Mouse (Mus musculus) thymus, adult 2 months (tissue): ENCODE measurements around the gene Tuba8. TPM values are rescaled to one million over a fixed set of nuclear protein-coding genes. Genes with fewer than 3 reads are reported as not detected.

Source experiments
- DNase-seq: peaks from one replicate; pipeline ENCODE4 v3.0.0; 2021
- H3K27ac ChIP-seq: fragments of 200-500 bp; 2 replicates; pipeline ENCODE4 v1.5.1; 2012; ENCODE audit warnings: low read length, control low read depth; ENCODE audit not compliant: control insufficient read depth, insufficient read depth
- H3K27me3 ChIP-seq: fragments of 200-500 bp; 2 replicates; pipeline ENCODE4 v1.6.1; 2012; ENCODE audit warnings: mild to moderate bottlenecking, low read length, moderate library complexity, mixed read lengths; ENCODE audit not compliant: control insufficient read depth, insufficient read depth
- H3K36me3 ChIP-seq: fragments of 200-500 bp; 2 replicates; pipeline ENCODE4 v1.6.1; 2012; ENCODE audit warnings: mild to moderate bottlenecking, low read length, moderate library complexity; ENCODE audit not compliant: control insufficient read depth, insufficient read depth
- H3K4me1 ChIP-seq: fragments of 200-500 bp; replicated peaks from 2 replicates; pipeline ENCODE4 v1.6.1; 2012; ENCODE audit warnings: low read length; ENCODE audit not compliant: control insufficient read depth, insufficient read depth
- H3K4me3 ChIP-seq: fragments of 200-500 bp; 2 replicates; pipeline ENCODE4 v1.5.1; 2012; ENCODE audit warnings: mild to moderate bottlenecking, low read length, control low read depth, moderate library complexity; ENCODE audit not compliant: control insufficient read depth, insufficient read depth
- CTCF ChIP-seq: fragments of 200-500 bp; IDR thresholded peaks from 2 replicates; pipeline ENCODE4 v1.5.1; 2012; ENCODE audit warnings: mild to moderate bottlenecking, control low read depth, low read length, moderate library complexity, borderline replicate concordance; ENCODE audit not compliant: control insufficient read depth, poor library complexity, insufficient read depth; ENCODE audit errors: extremely low read depth
- POLR2A ChIP-seq: fragments of 200-500 bp; IDR thresholded peaks from 2 replicates; pipeline ENCODE4 v1.6.1; 2012; ENCODE audit warnings: mild to moderate bottlenecking, low read length, control low read depth, moderate library complexity; ENCODE audit not compliant: control insufficient read depth, poor library complexity, insufficient read depth; ENCODE audit errors: extremely low read depth
- WGBS: fragments of 180-500 bp; shearing (Covaris S2); methylation state at CpG from one replicate; pipeline ENCODE4 v1.1.7; 2018; 5-methylcytosine and 5-hydroxymethylcytosine counted together
- polyA plus RNA-seq: library from polyadenylated mRNA; depleted of rRNA; stranded (reverse); fragments of >200 nt; gene quantifications from 2 replicates; pipeline ENCODE4 v1.2.3, GENCODE M21; 2012

Gene Tuba8
- polyA plus RNA-seq, 1 experiment = 4.3 TPM

DNA sequence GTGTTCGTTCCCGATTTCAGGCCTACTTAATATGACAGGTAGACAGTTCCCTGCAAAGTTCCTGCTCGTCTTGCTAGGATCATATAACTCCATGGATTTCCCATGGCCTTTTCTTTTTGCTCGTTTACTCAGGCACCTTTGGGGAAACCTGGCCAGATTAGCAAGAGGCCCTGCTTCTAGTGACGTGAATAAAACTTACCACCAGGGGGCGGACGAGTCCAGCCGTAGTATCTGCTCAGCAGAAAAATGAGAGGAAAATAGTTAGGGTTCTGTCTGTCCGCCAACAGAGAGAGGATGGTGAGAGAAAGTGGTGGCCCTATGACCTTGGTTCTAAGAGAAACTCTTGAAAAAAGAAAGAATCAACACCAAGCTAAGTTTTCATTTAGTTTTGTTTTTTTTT lies 50.1 kb downstream of the Tuba8 start:
- peak; percentile 82 for DNase-seq
- H3K36me3 ChIP-seq = peaks cover 12% of the 10 kb centered on the region; the same call in 1 of the 2 replicates
- H3K27ac ChIP-seq = no peak overlapping the region
- WGBS = 38% methylated on average over 9 of the region's 9 CpGs
- no peak overlapping the region for H3K4me3 ChIP-seq
- TF ChIP-seq POLR2A (no peak), CTCF (no peak)
- no peaks in the 10 kb centered on the region for H3K4me1 ChIP-seq
- H3K27me3 ChIP-seq = no peaks in the 10 kb centered on the region

DNA sequence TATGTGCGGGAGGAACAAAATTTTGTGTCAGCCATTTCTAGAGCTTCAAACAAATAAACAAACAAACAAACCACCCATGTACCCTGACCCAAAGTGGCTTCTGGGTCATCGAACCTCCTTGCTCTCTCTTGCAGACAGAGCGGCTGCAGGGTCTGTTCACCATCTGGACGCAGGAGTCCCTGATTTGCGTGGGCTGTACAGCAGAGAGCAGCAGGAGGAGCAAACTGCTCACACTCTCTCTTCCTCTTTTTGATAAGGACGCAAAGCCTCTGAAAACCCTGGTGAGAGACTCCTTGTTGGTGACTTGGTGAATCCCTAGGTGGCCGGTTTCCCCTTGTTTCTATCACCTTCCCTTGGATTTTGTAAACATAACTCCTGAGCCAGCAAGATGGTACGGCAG lies 50.7 kb downstream of the Tuba8 start:
- H3K4me1 ChIP-seq = no peaks in the 10 kb centered on the region
- WGBS = 82% methylated on average over 8 of the region's 8 CpGs
- DNase-seq = no peak
- H3K36me3 ChIP-seq = peaks cover 17% of the 10 kb centered on the region; the same call in 1 of the 2 replicates
- no peak overlapping the region for H3K4me3 ChIP-seq
- H3K27me3 ChIP-seq = no peaks in the 10 kb centered on the region
- TF ChIP-seq CTCF (no peak), POLR2A (no peak)
- H3K27ac ChIP-seq = no peak overlapping the region

DNA sequence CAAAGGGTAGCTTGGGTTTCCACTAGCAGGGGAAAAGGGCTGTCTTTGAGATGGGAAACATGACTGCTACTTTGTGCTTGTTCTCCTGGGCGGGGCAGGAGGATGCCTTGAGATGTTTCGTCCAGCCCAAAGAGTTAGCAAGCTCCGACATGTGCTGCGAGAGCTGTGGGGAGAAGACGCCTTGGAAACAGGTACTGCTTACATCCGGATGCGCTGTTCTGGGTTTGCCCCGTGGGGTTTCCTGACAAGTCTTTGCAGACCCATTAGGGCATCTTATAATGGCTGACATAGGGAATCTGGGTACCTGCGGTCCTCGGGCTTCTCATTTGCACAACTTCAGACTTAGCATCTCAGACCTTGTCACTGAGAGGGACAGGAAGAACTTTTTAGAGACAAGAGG lies 51.5 kb downstream of the Tuba8 start:
- DNase-seq = no peak
- Histone ChIP-seq H3K27ac (no peak overlapping the region), H3K4me3 (no peak overlapping the region), H3K27me3 (no peaks in the 10 kb centered on the region), H3K36me3 (peaks cover 19% of the 10 kb centered on the region; the same call in 1 of the 2 replicates), H3K4me1 (no peaks in the 10 kb centered on the region)
- TF ChIP-seq POLR2A = no peak
- no peak for TF ChIP-seq CTCF
- 92% methylated on average over 10 of the region's 10 CpGs for WGBS

DNA sequence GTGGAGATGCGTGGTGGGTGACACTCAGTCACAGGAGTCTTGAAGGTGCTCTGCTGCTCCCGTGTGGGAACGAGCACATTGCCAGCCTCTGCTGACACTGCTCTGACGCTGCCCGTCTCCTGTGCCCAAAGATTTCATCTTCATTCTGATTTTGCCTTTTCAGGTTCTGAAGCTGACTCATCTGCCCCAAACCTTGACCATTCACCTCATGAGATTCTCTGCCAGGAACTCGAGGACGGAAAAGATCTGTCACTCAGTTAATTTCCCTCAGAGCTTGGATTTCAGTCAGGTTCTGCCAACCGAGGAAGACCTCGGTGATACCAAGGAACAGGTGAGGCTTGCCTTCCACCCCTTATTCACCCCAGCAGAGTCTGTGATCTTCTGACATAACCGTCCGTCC lies 52.0 kb downstream of the Tuba8 start:
- no peak overlapping the region for H3K27ac ChIP-seq
- no peak for TF ChIP-seq POLR2A
- TF ChIP-seq CTCF = no peak
- H3K4me1 ChIP-seq = no peaks in the 10 kb centered on the region
- 95% methylated on average over 11 of the region's 11 CpGs for WGBS
- H3K4me3 ChIP-seq = no peak overlapping the region
- peaks cover 19% of the 10 kb centered on the region; the same call in 1 of the 2 replicates for H3K36me3 ChIP-seq
- H3K27me3 ChIP-seq = no peaks in the 10 kb centered on the region
- no peak for DNase-seq

DNA sequence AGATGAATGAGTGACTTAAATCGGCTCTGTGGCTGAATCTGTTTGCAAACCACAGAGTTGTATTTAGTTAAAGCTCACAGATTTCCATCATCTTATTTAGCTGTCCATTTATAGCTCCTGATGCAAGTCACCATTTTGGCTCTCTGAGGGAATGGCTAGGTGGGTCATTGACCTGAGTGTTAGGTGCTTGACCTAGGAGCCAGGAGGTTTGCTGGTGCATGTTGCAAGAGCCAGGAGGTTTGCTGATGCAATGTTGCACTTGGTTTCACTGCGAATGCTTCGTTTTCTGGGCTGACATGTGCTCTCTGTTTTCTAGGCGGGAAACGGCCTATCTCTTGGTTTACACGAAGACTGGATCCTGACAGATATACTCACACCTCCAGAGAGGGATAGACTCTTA lies 59.7 kb downstream of the Tuba8 start:
- DNase-seq = no peak
- 95% methylated on average over 6 of the region's 6 CpGs for WGBS
- no peaks in the 10 kb centered on the region; the same call in 1 of the 2 replicates for H3K4me1 ChIP-seq
- no peaks in the 10 kb centered on the region for H3K27me3 ChIP-seq
- H3K27ac ChIP-seq = no peak overlapping the region
- no peak for TF ChIP-seq CTCF
- TF ChIP-seq POLR2A = no peak
- no peak overlapping the region for H3K4me3 ChIP-seq
- H3K36me3 ChIP-seq = 0 out of 2 replicates have a peak, but pooled peaks cover 6% of the 10 kb centered on the region

DNA sequence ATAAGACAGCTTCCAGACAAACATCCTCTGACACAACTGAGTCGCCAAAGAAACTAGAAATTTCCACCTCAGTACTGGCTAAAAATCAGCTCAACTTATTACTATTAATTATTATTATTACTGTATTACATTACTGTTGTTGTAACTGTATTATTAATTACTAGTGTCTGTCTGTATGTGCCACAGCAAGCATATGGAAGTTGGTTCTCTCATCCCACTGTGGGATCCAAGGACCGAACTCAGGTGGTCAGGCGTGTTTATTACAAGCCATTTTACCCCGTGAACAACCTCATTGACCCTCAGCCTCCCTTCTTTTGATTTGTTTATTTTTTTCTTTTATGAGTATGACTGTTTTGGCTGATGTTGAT lies 61.2 kb downstream of the Tuba8 start:
- no peak for DNase-seq
- H3K4me3 ChIP-seq = no peak overlapping the region
- H3K36me3 ChIP-seq = no peaks in the 10 kb centered on the region
- no peaks in the 10 kb centered on the region; the same call in 1 of the 2 replicates for H3K4me1 ChIP-seq
- 46% methylated on average over 4 of the region's 4 CpGs for WGBS
- H3K27ac ChIP-seq = no peak overlapping the region
- TF ChIP-seq CTCF = no peak
- no peaks in the 10 kb centered on the region for H3K27me3 ChIP-seq

DNA sequence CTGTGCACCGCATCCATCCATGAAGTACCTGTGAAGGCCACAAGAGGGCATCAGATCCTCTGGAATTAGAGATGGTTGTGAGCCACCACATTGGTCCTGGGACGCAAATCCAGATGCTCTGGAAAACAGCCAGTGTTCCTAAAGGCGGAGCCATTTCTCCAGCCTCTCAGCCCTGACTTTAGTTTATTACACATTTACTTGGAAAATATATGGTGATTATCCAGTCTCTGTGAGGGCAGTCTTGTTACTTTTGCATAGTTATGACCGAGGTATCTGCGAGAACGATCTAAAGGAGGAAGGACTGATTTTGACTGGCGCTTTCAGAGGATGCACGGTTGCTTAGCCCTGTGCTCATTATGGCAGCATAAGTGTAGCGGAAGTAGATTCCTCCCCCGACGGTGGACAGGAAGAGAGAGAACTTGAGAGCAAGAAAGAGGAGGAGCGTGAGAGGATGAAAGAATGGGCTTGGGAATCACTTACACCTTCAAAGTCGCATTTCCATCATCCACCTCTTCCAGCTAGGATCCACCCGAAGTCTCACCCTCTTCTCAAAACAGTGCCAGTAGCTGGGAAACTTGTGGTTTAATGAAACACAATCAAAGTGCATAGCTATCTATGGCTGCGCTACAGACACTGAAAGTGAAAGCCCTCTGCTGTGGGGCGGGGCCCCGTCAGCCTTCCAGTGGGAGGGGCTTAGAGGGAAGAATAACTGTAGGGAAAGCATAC lies 61.7 kb downstream of the Tuba8 start:
- Histone ChIP-seq H3K27ac (peak overlapping the region; percentile 45), H3K4me3 (peak overlapping the region; percentile 49), H3K27me3 (no peaks in the 10 kb centered on the region), H3K4me1 (no peaks in the 10 kb centered on the region; the same call in 1 of the 2 replicates), H3K36me3 (no peaks in the 10 kb centered on the region)
- no peak for TF ChIP-seq CTCF
- TF ChIP-seq POLR2A = 0 out of 2 replicates have a peak, but pooled peaks have one; percentile 29
- WGBS = 1% methylated on average over 17 of the region's 17 CpGs
- peak; percentile 82 for DNase-seq
